Mouse (Mus musculus) liver, embryonic 14.5 days (tissue): Measurements from ENCODE around the gene Lfng.

Experiments
- CTCF ChIP-seq: IDR thresholded peaks from 2 replicates; pipeline ENCODE4 v1.5.1; 2016; ENCODE audit warnings: antibody characterized with exemption, low read depth, control low read depth
- EP300 ChIP-seq: IDR thresholded peaks from 2 replicates; pipeline ENCODE4 v1.6.1; 2016; ENCODE audit warnings: antibody characterized with exemption, low read depth

GRCm38 (mm10) chr5:140607001-140607835 lies at the start of gene Lfng:
- TF ChIP-seq EP300 = 0 out of 2 replicates have a peak, but pooled peaks have one; percentile 30
- peak; percentile 31 for TF ChIP-seq CTCF
